Mouse (Mus musculus) brain, adult 2 months (tissue): ENCODE data around the gene Tsnaxip1.

Experiments used
- DNase-seq: peaks from one replicate; pipeline ENCODE4 v3.0.0; 2011; ENCODE audit warnings: low read depth, low spot score

Gene Tsnaxip1

DNA sequence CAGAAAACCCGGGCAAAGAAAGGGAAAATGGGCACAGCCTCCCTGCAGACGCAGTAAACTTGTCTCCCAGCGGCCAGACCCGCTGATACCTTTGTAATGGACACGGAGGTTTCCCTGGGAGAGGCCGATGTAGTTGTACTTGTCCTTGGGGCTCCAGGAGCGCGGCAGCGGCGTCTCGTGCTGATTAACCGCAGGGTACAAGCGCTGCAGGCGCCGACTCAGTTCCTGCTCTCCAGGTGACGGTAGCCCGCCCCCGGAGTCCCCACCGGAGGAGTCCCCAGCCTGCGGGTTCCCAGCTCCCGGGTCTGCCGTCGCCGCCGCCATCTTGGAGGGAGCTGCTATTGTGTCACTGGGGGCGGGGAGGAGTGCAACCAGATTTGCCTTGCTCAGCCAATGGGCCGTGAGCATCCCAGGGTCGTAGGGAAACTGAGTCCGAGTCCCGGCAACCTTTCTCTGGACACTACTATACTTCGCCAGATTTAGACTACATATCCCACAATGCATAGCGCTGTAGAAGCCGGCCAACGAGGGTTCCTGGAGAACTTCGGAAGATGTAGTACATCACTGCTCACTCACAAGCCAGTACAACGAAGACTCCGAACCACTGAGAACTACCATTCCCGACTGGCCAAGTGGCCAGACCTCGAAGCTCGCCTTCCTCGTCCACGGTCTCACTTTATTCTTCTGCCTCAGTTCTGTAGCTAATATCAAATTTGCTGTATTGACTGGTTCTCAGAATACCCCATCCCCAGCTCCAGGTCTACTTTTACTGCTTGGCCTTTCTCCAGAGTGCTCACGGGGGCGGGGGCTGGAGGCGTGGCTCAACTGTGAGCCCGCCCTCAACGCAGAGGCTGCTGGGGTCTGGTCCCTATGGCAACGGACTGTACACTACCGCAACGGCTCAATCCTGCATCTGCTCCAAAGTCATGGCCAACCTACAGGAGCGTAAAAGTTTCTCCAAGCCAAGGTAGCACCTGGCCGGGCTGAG lies at the start of gene Tsnaxip1, which contains the start of gene Ranbp10:
Gene Tsnaxip1, plus strand, starts transcription at position 871 of the 988 bp plus-strand sequence.
Gene Ranbp10, minus strand, starts transcription at position 490 of the 988 bp plus-strand sequence.
- DNase-seq, result peak; percentile 100

DNA sequence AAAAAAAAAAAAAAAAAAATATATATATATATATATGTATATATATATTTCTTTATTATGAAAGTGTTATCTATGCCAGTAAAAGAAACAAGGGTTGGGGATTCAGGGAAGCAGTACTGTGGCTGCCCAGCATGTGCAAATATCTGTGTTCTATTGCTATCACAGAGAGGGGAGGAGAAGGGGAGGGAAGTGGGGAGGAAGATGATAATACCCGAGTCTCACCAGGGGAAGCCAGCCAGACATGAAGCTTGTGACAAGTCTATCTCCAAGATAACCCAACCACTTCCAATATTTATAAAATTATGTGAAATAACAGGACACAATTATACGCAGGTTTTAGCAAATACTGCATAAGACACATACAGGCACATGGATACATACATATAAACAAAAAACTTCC lies 49.7 kb upstream of the Tsnaxip1 start:
- no peak for DNase-seq

DNA sequence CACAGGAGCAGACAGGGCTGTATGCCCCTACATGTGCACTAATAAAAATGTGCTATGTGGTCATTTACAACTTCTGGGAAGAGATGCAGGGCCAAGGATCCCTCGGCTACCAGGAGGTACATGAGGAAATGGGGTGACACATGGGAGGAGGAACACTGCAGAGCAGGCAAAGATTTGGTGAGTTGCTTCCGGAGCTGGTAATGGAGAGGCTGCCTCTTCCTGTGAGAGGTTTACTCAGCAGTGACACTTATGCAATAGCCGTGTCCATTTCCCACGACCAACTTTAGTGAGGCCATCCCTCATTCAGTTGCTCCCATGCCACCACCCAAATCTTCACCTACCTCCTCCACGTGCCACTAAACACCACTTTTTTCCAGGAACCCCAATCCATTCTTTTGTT lies 47.2 kb upstream of the Tsnaxip1 start:
- DNase-seq, result no peak

DNA sequence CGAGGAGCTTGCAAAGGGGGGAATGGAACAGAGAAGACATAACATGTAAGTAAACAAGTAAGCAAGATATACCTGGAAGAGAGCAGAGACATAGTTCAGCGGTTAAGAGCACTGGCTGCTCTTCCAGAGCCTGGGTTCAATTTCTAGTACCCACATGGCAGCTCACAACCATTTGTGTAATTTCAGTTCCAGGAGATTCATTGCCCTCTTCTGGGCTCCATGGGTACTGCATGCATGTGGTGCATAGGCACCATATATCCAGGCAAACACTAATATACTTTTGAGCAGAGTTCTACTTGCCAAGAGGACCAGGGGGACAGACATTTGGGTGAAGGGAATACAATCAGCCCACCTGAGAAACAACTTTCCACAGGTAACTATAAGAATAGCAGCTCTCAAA lies 39.3 kb upstream of the Tsnaxip1 start:
- DNase-seq, result peak; percentile 39

DNA sequence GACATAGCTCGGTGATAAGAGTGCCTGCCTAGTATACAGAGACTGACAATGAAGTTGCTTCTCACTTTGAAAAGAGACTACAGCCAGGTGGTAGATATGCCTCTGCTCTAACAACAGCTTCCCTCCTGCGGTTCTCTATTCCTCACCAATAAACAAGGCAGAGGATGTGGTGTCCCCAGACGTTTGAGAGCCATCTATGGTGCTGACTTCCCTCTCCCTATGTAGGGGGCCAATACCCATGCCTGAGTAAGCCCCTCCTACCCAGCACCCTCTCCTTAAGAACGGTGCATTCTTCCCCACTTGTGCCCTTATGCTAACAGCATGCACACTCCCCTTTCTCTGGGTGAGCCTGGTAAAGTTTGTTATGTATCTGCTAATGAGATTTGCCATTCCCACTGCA lies 38.6 kb upstream of the Tsnaxip1 start:
- DNase-seq, result no peak

DNA sequence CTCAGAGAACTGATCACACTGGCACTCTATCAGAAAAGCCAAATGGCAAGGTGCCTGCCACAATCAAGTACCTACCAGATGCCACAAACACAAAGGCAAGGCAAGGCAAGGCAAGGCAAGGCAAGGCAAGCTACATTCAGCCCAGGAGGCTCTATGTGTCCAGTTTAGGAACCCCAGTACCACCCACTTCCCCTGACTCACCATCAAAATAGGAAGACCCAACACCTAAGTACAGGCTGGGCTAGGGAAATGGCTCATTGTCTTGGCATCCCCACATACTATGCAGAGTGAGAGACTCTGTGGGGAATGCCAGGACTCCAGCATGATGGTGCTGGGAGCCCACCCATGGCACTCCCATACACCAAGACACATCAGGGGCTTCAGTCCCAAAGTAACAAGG lies 37.9 kb upstream of the Tsnaxip1 start:
- no peak for DNase-seq

DNA sequence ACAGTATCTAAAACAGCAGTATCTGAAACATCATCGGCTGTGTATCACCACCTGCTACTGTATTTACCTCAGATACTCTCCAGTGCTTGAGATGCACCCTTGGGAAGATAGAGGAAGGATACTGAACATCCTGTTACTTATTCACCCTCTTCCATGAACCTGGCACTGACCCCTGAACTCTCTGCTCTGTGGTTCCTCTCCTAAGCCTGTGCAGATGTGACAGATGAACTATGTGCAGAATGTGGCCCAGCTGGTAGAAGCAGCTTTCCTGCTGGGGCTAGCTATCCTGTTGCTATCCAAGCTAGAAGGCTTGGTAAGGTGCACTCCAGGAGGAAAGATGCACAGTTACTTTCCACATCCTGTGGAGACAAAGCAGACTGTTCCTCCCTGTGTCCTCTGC lies 34.2 kb upstream of the Tsnaxip1 start:
- DNase-seq, result no peak

DNA sequence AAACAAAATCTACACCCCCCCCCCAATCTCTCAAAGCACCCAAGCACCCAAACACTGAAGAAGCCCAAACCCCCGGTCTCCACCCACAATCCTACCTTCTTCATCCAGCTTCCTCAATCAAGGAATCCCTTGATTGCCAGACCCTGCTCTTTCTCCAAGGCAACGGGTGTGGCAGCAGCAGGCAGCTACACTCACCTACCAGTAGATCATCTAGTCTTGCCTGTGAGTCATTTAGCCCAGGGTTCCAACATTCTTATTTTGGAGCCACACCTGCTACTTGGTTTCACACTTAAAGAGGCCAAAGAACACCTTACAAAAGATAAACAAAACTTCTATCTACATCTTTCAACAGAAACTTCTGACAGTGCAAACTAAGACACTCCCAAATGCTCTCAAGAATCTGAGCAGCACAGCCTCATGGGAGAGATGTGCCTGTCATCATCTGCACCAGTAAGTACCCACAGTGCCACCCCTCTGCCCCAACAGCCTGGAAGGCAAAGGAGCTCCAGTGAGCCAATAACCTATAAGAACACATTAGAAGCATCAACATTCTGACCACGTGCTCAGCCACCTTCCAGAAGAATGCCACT lies 33.4 kb upstream of the Tsnaxip1 start:
- no peak for DNase-seq

DNA sequence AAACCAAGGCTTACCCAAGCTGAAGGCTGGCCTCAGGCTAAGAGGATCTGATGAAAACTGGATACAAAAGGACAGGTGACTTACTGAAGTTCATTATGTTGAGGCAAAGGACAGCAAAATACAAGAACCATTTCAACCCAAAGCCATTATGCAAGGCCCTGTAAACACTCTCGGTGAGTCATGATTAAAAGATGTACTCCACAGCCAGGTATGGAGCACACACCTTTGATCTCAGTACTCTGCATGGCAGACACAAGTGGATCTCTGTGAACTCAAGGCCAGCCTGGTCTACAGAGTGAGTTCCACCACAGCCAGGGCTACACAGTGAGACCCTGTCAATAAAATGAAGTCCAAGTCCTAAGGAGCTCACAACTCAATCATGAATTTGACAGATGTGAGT lies 31.7 kb upstream of the Tsnaxip1 start:
- DNase-seq, result no peak

DNA sequence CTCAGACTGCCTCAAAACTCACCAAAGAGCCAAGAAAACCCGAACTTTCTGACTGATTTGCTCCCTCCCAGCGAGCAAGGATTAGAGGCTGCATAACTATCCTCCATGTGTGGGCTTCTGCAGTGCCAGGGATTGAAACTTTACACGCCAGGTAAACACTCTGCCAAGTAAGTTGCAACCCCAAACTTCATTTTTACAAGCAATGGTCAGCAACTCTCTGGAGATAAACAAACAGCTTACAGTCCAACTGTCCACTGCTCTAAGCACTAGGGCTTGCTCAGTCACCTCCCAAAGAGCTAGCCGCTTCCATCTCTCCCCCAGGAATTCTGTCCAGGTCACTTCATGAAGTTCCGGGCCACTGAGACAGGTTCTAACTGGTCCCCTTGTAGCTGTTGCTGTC lies 29.1 kb upstream of the Tsnaxip1 start:
- no peak for DNase-seq

DNA sequence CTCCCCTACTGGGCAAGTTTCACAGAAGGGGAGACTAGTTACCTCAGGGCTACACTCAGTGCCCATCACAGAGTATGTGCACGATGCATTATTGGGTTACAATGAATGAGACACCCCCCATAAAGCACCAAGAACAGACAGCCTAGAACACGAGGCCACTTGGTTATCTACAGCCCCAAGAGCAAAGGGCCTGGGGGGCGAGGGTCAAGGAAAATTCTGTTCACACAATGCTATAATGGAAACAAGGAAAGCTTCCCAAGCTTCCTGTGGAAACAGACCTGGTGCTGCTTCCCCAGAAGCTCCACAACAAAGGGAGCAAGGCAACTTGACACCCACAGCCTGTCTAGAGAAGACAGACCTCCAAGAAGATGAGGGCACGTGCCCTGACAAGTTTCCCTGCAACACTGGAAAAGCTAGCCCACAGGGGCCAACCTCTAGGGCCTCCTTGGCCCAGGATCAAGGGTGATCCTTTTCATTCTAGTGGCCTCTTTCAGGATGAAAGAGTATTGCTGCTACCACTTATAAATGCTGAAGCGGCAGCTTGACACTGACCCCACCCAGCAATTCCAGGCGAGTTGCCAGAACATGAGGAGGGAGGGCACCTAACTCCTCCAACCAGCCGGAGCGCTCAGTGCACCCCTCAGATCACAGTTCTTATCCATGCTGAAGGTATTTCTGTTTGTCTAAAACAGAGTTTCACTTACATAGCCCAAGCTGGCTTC lies 28.3 kb upstream of the Tsnaxip1 start:
- peak; percentile 79 for DNase-seq

DNA sequence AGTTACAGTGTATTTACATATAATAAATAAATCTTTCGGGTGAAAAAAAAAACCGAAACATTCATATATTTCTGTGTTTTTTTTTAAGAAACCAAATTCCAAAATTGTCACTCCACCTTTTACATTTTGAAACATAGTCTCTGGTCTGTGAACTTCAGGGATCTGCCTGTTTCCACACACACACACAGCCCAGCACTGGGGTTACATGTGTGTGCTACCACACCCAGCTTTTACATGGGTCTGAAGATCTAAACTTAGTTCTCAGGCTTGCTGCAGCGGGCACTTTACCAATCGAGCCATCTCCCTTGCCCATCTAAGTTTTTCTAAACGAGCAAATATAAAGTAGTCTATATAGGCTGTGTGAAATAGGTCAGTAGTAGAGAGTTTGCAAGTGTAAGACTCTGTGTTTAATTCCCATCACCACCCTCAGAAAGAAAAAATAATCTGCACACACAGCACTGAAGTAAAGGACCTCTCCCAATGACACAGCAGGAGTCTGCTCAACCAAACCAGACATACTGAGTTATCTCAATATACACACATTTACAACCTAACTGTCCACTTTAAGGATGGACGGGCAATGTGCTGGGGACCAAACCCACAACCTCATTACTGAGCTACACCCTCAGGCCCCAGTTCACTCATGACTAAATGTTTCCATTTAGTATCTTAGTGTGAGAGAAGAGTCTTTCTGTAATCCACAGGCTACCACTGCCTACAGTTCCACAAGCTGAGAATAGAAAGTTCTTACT lies 26.2 kb upstream of the Tsnaxip1 start:
- DNase-seq, result no peak

DNA sequence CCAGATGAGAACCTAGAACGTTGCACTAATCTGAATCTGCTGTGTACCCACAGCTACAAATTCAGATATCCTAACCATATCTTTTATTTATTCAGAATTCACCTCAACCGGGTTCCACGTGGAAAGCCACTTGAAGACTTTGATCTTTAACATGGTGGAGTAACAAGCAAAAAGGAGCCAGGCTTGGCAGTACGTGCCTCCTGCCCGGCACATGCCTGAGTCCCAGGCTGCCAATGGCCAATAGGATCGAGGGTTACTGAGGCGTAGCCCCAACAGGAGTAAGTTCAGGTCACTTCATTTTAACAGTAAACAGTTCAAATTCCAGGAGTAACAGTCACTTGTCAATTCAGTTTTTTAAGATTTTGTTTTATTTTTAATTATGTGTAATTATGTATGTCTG lies 22.7 kb upstream of the Tsnaxip1 start:
- DNase-seq, result no peak

DNA sequence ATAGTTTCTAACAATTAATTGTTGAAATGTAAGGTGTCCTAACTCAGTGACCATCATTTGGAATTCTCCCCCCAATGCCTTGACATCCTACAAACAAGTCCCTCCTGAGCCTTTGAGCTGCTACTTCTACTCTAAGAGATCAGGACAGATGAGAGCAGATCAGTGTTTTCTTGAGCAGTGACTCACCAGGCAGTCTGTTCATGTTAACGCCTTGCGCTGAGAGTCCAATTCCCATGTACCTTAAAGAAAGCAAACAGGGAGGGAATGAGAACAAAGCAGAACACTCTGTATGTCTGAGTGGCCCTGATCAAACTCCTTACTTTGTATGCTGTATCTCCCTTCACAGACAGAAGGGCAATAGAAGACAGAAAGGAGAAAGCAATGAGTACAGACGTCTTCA lies 22.2 kb upstream of the Tsnaxip1 start:
- DNase-seq, result peak; percentile 56

DNA sequence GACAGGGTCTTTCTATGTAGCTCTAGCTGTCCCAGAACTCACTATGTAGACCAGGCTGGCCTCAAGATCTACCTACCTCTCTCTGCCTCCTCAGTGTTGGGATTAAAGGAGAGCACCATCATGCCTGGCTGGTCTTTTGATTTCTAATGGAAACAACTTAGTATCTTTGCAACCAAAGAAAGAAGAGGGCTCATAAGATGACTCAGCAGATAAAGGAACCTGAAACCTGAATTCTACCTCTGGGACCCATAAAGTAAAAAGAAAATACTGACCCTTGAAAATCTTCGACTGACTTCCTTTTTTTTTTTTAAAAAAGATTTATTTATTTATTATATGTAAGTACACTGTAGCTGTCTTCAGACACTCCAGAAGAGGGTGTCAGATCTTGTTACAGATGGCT lies 21.6 kb upstream of the Tsnaxip1 start:
- DNase-seq, result no peak

DNA sequence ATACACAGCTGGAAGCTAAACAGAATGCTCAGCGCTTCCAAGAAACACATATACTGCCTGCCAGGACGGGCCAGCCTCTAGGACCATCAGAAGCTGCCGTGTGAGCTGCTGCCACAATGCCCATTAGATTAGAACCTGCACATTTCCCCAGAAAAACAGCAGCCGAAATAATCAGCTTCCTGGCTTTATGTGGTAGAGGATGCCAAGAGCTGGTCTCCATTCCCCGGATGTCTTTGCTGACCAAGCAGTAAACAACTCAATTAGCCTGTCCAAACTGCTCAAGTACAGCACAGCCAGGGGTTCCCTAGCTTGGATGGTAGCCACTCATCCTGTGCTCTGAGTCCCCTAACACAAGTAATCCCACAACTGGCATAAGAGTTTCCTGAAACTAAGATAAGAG lies 19.8 kb upstream of the Tsnaxip1 start:
- peak; percentile 24 for DNase-seq

DNA sequence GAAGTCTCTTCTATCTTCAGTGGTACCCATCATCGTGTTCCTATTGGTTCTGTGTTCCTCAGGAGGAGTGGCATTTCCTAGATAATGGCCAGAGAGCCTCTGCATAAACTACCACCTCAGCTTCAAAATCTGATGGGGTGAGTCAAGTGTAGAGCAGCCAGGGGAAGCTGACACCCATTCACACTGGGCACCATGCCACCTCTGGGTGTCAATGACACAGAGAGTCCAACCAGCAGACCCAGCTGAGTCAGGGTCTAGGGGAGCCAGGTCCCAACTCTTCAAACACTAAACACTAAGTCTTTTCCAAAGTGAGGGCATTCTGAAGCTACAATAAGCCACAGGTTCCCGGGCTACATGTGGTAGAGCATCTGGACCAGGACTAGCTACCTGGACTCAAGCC lies 19.1 kb upstream of the Tsnaxip1 start:
- peak; percentile 16 for DNase-seq

DNA sequence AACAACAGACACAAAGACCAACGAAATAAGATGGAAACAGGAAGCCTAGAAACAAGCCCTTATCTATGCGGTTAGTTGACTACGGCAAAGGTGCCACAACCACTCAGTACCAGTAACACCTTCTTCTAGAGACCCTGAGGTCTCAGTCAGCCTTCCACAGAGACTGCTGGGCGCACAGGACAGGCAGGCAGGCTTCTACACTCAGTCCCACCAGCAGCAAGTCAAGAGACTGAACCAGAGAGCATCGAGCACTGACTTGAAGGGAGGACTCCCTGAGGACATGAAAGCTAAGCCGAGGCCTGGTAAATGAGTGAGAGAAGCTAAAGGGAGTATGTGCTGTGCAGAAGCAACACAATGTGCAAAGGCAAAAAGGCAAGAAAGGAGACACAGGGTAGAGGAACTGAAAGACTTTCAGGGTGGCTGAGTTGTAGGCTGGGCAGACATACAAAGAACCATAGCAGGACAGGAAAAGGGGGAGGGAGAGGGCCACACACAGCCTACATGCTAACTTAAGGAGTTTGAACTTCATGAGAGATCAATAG lies 17.2 kb upstream of the Tsnaxip1 start:
- DNase-seq, result no peak

DNA sequence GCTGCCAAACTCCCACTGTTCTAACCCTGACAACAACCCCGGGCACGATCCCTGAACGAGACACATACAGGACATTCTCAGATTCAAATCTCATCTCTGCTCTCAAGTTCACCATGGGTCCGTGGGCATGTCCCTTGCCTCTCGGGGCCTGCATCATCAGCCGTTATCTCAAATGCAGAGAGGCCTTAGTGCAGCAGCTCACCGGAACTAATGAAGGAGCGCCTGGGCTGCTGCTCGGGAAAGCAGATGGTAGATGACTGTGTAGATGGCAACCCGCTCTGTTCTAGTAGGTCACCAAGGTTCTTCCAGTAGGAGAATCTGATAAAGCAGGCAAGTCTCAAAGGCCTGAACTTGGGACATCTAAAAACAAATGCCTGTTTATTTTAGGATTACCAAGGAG lies 16.5 kb upstream of the Tsnaxip1 start:
- DNase-seq, result peak; percentile 76

DNA sequence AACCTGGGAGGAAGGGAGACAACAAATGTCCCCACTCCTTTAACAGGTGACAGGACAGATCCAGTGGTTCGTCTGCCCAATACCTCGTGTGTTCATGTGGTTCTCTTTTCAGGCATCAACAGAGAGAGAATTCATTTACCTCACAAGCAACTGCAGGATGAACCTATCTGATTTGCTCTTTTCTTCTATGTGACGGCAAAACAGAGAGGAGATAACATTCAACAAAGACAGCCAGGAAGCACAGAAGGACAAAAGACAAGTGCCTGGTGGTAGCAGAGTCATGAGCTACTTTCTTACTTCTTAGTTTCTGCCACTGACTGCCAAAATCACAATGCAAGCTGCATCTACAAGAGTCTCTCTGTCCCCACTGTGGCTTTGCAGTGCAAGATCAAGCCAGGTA lies 16.0 kb upstream of the Tsnaxip1 start:
- DNase-seq, result no peak

DNA sequence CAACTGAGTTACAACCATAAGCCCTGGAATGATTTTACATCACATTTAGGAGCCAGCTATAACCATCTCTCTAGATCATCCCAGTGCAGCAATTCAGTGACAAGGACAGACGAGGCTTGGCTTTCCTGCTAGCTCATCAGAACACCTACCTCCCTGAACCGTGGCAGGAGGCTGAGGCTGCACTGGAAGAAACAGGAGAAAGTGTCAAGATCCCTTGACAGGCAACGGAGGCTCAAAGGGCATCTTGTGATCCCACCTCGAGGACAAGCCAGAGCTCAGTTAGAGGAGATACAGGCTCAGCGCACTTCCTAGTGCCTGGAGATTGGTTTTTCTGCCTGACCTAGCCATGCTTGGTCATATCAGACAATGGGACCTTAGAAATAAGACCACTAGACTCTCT lies 15.0 kb upstream of the Tsnaxip1 start:
- no peak for DNase-seq
